Mouse (Mus musculus) testis, adult 2 months (tissue): Measurements from ENCODE around the gene Rprd1b.

ENCODE experiments used
- CTCF ChIP-seq: fragments of 200-500 bp; IDR thresholded peaks from 2 replicates; pipeline ENCODE4 v1.5.1; 2012; ENCODE audit warnings: low read depth, mild to moderate bottlenecking, inconsistent platforms, low read length, moderate library complexity; ENCODE audit not compliant: control insufficient read depth, insufficient read depth, insufficient replicate concordance
- POLR2A ChIP-seq: fragments of 200-500 bp; IDR thresholded peaks from 2 replicates; pipeline ENCODE4 v1.6.1; 2012; ENCODE audit warnings: low read depth, mild to moderate bottlenecking, inconsistent platforms, low read length, moderate library complexity; ENCODE audit not compliant: control insufficient read depth

DNA sequence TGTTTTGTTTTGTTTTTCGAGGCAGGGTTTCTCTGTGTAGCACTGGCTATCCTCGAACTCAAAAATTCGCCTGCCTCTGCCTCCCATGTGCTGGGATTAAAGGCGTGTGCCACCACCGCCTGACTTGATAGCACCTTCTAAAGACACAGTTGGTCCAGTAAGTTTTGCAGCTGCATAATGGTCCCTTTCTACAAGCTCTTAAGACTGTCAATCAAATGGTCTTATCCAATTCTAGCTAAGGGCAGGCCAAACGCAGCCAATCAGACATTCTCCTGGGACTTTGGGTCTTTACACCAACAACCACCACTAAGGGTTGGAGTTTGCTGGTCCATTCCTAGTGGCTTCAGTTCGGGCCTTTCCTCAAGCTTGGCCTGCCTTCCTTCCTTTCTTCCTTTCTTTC, 126.8 kb downstream of the Rprd1b start:
- TF ChIP-seq POLR2A (no peak), CTCF (no peak)
